Mouse (Mus musculus) liver, embryonic 14.5 days (tissue): Measurements from ENCODE around the gene Erp29.

Experiments
- CTCF ChIP-seq: IDR thresholded peaks from 2 replicates; pipeline ENCODE4 v1.5.1; 2016; ENCODE audit warnings: antibody characterized with exemption, low read depth, control low read depth
- EP300 ChIP-seq: IDR thresholded peaks from 2 replicates; pipeline ENCODE4 v1.6.1; 2016; ENCODE audit warnings: antibody characterized with exemption, low read depth

GRCm38 (mm10) chr5:121443548-121443947, 8.8 kb downstream of the Erp29 start:
- TF ChIP-seq EP300 (no peak), CTCF (peak; percentile 65)
